Mouse (Mus musculus) stomach, postnatal 0 days (tissue): ENCODE data around the gene Cela3b.

Source experiments
- CTCF ChIP-seq: IDR thresholded peaks from 2 replicates; pipeline ENCODE4 v1.5.1; 2016; ENCODE audit warnings: antibody characterized with exemption, low read depth, mild to moderate bottlenecking, moderate library complexity
- EP300 ChIP-seq: optimal IDR thresholded peaks from 2 replicates; pipeline ENCODE3; 2016; ENCODE audit warnings: antibody characterized with exemption

- no peak for TF ChIP-seq CTCF
- TF ChIP-seq EP300: peak; percentile 84
These were observed 17.9 kb upstream of the Cela3b start for GRCm38 (mm10) chr4:137448197-137448596.
